Mouse (Mus musculus) cerebellum, adult 8-10 months (tissue): ENCODE data around the gene Txndc9.
"Not testable (repeated sequence)": the region's sequence is repeated elsewhere in the genome, so short reads cannot be mapped to it uniquely, and the experiment has no call there.

Source experiments
- DNase-seq: peaks from one replicate; pipeline ENCODE4 v3.0.0; 2022

The Txndc9 gene

GRCm38 (mm10) chr1:37997867-37998266 is at the start of gene Txndc9, which contains the start of gene Eif5b:
Txndc9 (minus strand) TSS chr1:37997893.
Eif5b (plus strand) TSS chr1:37998010.
- DNase-seq, result peak; percentile 93

- DNase-seq, result no peak
These were observed 41.2 kb upstream of the Txndc9 start for GRCm38 (mm10) chr1:38038898-38039297.

- no peak for DNase-seq
These were observed 39.7 kb upstream of the Txndc9 start for GRCm38 (mm10) chr1:38037375-38037774.

DNA sequence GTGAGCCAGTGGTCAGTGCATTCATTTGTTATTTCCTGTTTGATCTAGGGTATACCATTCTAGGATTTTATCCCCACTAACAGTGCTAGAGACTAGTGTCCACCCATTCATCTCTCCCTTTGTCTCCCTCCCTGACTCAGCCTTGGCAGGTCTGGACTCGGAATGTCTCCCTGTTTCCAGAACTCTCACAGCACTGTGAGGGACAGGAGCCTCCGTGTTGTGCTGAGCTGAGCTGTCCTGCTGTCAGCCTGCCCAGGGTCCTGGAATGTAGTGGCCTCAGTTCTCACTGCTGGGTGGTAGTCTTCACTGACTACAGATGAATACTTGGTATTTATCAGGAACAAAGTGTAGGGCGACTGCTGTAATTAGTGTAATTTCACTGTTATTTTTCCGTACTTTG is 37.8 kb upstream of the Txndc9 start:
- DNase-seq, result no peak

DNA sequence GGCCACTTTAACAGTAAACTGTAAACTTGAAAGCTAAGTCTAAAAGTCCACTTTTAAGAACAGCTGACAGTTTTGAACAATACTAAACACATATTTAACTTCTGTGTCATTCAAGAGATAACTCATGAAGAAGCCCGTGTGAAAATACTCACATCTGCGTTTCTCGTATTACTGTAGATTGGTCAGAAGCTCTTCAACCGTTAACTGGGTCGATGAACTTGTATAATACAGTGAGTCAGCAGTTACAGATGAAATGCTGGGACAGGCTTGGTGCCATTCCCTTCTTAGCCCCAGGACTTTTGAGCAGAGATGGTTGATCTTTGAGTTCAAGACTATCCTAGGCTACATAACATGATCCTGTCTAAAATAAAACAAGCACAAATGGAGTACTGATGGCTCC is 33.7 kb upstream of the Txndc9 start:
- DNase-seq, result no peak

- no peak for DNase-seq
These were observed 29.6 kb upstream of the Txndc9 start for GRCm38 (mm10) chr1:38027301-38027700.

DNA sequence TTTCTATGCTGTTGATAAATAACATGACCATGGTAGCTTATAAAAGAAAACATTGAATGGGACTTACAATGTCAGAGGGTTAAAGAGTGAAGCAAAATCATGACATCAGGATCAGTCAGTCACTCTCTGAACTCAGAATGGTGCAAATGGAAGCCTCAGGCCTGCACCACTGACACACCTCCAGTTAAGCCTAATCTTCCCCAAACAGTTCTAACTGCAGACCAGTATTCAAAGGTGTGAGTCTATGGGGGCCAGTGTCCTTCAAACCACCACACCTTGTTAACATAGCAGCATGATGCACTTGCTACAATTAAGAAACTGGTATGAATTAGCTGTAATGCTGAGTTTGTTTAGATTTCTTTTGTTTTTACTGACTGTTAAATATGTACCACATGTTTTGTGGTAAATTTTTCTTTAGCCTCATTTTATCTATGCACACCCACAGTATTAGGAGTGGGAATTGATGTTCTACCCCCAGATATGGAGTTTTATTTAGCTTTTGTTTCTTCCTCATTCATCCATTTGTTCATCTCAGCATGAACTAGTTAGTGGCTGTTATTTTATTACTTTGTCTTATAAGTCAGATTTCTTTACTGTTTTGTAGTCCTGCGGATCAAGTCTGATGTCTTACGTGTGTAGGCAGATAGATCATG is 17.0 kb upstream of the Txndc9 start:
- DNase-seq, result no peak

GRCm38 (mm10) chr1:38012509-38012908 is 14.8 kb upstream of the Txndc9 start:
- DNase-seq, result no peak

DNA sequence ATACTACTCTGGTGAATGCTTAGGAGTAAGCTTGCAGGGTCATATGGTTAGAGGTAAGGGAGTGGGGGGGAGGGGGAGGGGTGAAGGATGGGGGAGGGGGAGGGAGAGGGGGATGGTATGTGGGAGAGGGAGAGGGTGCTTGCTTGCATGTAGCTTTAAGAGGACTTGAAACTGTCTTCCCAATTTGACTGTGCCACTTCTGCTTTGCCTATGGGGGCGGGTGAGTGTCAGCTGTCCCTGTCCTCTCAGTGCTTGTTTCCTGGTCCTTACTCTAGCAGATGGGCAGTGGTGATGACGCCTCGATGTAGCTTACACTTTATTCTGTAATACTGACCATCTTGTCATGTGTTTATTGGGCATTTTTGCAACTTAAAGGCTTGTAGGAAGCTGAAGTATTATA is 14.4 kb upstream of the Txndc9 start:
- no peak for DNase-seq

DNA sequence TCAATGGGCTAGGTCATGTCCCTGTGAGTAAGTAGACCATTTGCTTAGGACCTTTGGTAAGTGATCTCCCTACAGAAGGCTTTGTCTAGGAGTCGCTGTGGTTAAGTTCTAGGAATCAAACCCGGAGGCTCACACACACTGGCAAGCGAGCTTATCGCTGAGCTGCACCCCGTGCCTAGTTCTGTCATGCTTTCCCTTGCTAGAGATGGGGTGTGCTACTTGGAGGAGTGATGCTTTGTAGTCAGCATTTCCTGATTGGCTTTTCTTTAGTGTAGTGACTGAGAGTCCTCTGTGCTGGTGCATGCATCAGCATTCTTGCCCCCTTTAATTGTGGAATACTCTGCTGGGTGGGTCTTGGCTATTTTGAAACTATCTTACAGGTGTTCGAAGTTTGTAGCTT is 14.0 kb upstream of the Txndc9 start:
- DNase-seq, result no peak

DNA sequence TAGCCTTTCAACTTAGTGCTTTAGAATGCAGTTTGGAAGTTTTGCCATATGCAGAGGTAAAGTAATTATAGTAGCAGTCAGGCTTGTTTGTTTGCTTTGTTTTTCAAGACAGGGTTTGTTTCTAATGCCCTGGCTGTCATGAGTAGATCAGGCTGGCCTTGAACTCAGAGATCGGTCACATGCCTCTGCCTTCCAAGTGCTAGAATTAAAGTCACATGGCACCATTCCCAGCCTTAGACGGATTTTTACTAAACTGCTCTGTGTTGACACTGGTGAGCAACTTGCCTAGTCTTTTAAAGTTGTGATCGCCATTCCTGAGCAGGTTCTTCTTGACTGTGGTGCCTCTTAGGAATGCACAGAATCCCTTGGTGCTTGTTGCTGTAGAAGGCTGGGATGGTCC is 9.0 kb upstream of the Txndc9 start:
- DNase-seq, result no peak

DNA sequence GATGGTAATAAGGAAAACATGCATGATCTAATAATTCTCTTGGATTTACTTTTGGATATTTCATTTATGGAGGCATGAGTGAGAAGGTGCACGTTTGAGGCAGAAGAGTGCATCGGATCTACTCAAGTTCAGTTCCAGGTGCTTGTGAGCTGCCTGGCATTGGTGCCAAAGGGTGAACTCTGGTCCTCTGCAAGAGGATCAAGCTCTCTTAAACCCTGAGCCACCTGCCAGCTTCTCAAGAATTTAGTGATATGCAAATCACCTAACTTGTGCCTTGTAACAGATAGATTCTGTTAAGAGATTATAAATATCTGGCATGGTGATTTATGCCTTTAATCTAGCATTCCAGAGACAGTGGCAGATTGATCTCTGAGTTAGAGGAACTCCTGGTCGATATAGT is 5.4 kb upstream of the Txndc9 start:
- no peak for DNase-seq

- DNase-seq, result no peak
These were observed 4.3 kb upstream of the Txndc9 start for GRCm38 (mm10) chr1:38001956-38002355.

- no peak for DNase-seq
These were observed 3.2 kb upstream of the Txndc9 start for GRCm38 (mm10) chr1:38000844-38001243.

DNA sequence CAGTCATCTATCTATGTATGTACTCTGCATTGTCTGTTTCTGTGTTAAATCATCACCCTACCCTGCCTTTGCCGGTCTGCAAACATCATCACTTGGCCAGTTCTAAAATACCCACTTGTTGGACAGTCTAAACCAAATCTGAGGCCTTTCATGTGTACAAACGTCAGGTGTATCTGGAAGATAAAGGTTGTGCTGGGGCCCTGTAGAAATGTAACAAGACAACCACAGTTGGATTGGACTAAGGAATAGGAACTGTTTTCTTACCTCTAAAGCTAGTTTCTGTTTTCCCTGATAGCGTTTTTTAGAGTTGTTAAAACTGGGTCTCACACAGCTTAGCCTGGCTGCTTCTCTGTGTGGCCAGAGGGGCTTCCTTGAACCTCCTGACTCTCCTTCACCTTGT is 1.9 kb upstream of the Txndc9 start:
- no peak for DNase-seq

- no peak for DNase-seq
These were observed 892 bp upstream of the Txndc9 start for GRCm38 (mm10) chr1:37998371-37999199.

DNA sequence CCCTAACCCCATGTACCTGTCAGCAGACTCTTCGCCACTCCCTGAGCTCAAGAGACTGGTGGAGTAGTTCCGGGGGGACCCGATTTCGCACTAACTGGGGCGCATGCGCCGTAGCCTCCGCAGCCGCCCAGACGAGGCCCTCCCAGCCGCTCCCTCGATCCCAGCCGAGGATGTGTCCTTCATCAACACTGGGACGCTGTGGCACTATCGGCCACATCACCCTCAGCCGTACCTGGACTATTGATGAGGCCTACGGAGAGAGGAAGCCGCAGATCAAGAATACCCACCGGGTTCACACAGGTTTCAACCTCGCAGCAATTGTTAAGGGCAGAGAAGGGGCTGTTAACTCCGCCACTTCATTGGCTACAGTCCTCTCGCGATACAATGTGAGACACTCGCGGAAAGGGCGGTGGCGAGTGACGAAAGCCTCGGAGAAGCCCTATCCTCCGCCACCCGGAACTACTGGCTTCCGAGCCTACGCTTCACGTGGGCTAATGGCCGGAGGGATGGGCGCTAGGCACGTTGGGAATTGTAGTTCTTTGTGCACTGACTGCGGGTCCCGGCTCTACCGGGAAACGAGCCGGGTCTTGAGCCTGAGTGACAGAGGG is 712 bp downstream of the Txndc9 start:
- peak; percentile 96 for DNase-seq

DNA sequence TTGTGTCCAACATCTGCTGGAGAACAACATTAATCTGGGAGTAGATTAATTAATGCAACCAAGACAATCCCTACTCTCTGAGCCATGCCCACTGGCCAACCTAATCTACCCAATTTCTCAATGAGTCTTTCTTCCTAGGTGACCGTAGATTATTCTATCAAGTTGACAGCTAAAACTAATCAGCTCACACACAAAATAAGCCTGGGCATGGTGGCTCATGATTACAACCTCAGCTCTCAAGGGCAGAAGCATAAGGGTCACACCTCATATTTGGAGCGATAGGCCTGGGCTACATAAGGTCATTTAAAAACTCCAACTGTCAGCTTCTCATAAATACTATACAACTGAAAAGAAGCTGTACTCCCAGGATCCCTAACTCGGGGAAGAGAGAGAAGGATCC is 1.5 kb downstream of the Txndc9 start:
- DNase-seq, result no peak

DNA sequence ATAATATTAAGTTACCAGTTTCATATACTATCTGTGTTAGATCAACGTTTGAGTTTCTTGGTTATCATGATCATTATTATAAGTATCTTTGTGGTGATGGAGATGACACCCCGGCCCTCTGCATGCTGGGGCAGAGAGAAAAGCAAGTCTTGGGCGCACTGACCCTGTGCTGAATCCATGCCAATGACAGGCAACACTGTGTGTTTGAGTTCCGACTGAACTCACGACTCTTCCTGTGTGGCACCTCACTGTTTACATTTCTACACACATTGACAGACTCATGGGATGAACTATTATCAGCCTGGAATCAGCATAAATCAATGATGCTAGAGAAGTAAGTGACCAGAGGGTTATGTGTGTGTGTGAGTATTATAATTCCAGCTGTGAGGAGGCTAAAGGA is 9.8 kb downstream of the Txndc9 start:
- no peak for DNase-seq

GRCm38 (mm10) chr1:37985764-37986323 is 11.8 kb downstream of the Txndc9 start:
- no peak for DNase-seq

GRCm38 (mm10) chr1:37984326-37984725 is 13.4 kb downstream of the Txndc9 start:
- DNase-seq, result no peak

GRCm38 (mm10) chr1:37977303-37977702 is 20.4 kb downstream of the Txndc9 start:
- no peak for DNase-seq

DNA sequence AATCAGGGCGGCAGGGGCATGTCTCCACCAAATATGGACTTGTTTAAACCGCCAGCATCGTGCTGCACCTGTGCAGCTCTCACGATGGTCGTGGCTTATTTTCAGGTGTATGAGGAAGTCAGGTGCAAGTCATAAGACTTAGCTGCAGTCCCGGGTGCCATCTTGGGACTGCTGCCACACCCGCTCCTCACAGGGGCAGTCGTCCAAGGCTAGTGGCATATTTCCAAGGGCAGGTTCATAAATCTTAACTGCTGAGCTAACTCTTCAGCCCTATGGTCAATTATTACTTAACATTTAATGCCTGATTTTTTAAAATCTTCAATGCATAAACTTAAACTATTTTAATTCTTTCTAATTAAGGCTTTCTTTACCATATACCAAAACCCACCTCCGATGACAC is 21.0 kb downstream of the Txndc9 start:
- not testable (repeated sequence) for DNase-seq

GRCm38 (mm10) chr1:37971520-37971919 is 26.2 kb downstream of the Txndc9 start:
- no peak for DNase-seq
